Mouse (Mus musculus) liver, postnatal 0 days (tissue): Measurements from ENCODE around the gene Rapgef1. TPM values are rescaled to one million over a fixed set of nuclear protein-coding genes. Genes with fewer than 3 reads are reported as not detected.

Source experiments
- ATAC-seq: fragments of 200-750 bp; cut with Nextera tagmentation; 2 replicates; pipeline ENCODE4 v1.8.0; 2017; ENCODE audit warnings: mild to moderate bottlenecking, moderate library complexity
- DNase-seq: peaks from one replicate; pipeline ENCODE4 v3.0.0-alpha.2; 2016
- H3K27ac ChIP-seq: fragments of 300-500 bp; sonication (generic); 2 replicates; pipeline ENCODE4 v1.5.1; 2014; ENCODE audit warnings: antibody characterized with exemption, moderate library complexity, mild to moderate bottlenecking, low read depth
- H3K27me3 ChIP-seq: fragments of 300-500 bp; sonication (generic); 2 replicates; pipeline ENCODE4 v1.6.1; 2014; ENCODE audit warnings: low read length, control low read depth, mixed read lengths; ENCODE audit not compliant: insufficient read depth
- H3K36me3 ChIP-seq: fragments of 300-500 bp; sonication (generic); replicated peaks from 2 replicates; pipeline ENCODE4 v1.6.1; 2014; ENCODE audit warnings: mild to moderate bottlenecking, control low read depth, low read length, moderate library complexity, mixed read lengths; ENCODE audit not compliant: insufficient read depth
- H3K4me1 ChIP-seq: fragments of 300-500 bp; sonication (generic); 2 replicates; pipeline ENCODE4 v1.6.1; 2014; ENCODE audit warnings: antibody characterized with exemption, mild to moderate bottlenecking, control low read depth; ENCODE audit not compliant: insufficient read depth
- H3K4me2 ChIP-seq: fragments of 300-500 bp; sonication (generic); 2 replicates; pipeline ENCODE4 v1.6.1; 2014; ENCODE audit warnings: low read depth, mild to moderate bottlenecking, low read length, moderate library complexity, mixed read lengths
- H3K4me3 ChIP-seq: fragments of 300-500 bp; sonication (generic); 2 replicates; pipeline ENCODE4 v1.5.1; 2014; ENCODE audit warnings: low read depth, low read length
- H3K9ac ChIP-seq: fragments of 300-500 bp; sonication (generic); replicated peaks from 2 replicates; pipeline ENCODE4 v1.6.1; 2014; ENCODE audit warnings: mild to moderate bottlenecking, moderate library complexity
- H3K9me3 ChIP-seq: fragments of 300-500 bp; sonication (generic); 2 replicates; pipeline ENCODE4 v1.6.1; 2016; ENCODE audit warnings: mild to moderate bottlenecking, control low read depth, low read length, mixed read lengths
- CTCF ChIP-seq: sonication (generic); IDR thresholded peaks from 2 replicates; pipeline ENCODE4 v1.5.1; 2016; ENCODE audit warnings: antibody characterized with exemption, low read depth
- EP300 ChIP-seq: IDR thresholded peaks from 2 replicates; pipeline ENCODE4 v1.6.1; 2016; ENCODE audit warnings: antibody characterized with exemption, low read depth, mild to moderate bottlenecking
- WGBS: fragments of 180-500 bp; shearing (Covaris S2); extraction: QIAGEN DNeasy Blood & Tissue Kit; methylation state at CpG from one replicate; pipeline ENCODE4 v1.1.7; 2014; ENCODE audit not compliant: insufficient replicate concordance; 5-methylcytosine and 5-hydroxymethylcytosine counted together
- polyA plus RNA-seq: library from polyadenylated mRNA; unstranded; fragments of >200 nt; fragmentation: Nextera tagmentation; extraction: Ambion mirVana; gene quantifications from 2 replicates; pipeline ENCODE4 v1.2.1, GENCODE M21; 2015

Gene Rapgef1
- polyA plus RNA-seq, 1 experiment from 2014 or later = 4.8 TPM

GRCm38 (mm10) chr2:29622126-29623005, 2.8 kb downstream of the Rapgef1 start:
- Histone ChIP-seq H3K4me3 (no peak overlapping the region), H3K36me3 (no peaks in the 10 kb centered on the region), H3K27ac (peak overlapping the region; percentile 95), H3K4me2 (peak overlapping the region; percentile 61), H3K27me3 (no peaks in the 10 kb centered on the region), H3K9ac (peak overlapping the region; percentile 40; the same call in 1 of the 2 replicates), H3K9me3 (no peaks in the 10 kb centered on the region), H3K4me1 (peaks cover 59% of the 10 kb centered on the region)
- ATAC-seq (no peak), DNase-seq (no peak)
- WGBS = 67% methylated on average over 10 of the region's 10 CpGs
- no peak for TF ChIP-seq EP300
- no peak for TF ChIP-seq CTCF

GRCm38 (mm10) chr2:29623247-29624090, 3.9 kb downstream of the Rapgef1 start:
- TF ChIP-seq EP300 (peak; percentile 69), CTCF (no peak)
- Histone ChIP-seq H3K27ac (peak overlapping the region; percentile 95), H3K27me3 (no peaks in the 10 kb centered on the region), H3K4me1 (peaks cover 70% of the 10 kb centered on the region), H3K36me3 (no peaks in the 10 kb centered on the region), H3K9me3 (no peaks in the 10 kb centered on the region), H3K4me3 (no peak overlapping the region), H3K4me2 (peak overlapping the region; percentile 61), H3K9ac (peak overlapping the region; percentile 40)
- peak; percentile 82 for ATAC-seq
- WGBS = 41% methylated on average over 9 of the region's 9 CpGs
- peak; percentile 63 for DNase-seq

GRCm38 (mm10) chr2:29624091-29624608, 4.6 kb downstream of the Rapgef1 start:
- peak; percentile 13; the same call in 1 of the 2 replicates for ATAC-seq
- peaks cover 75% of the 10 kb centered on the region for H3K4me1 ChIP-seq
- no peaks in the 10 kb centered on the region for H3K27me3 ChIP-seq
- no peak overlapping the region for H3K4me3 ChIP-seq
- H3K4me2 ChIP-seq = peak overlapping the region; percentile 61
- DNase-seq = peak; percentile 49
- TF ChIP-seq EP300 (peak; percentile 13; the same call in 1 of the 2 replicates), CTCF (no peak)
- peak overlapping the region; percentile 95 for H3K27ac ChIP-seq
- no peaks in the 10 kb centered on the region for H3K9me3 ChIP-seq
- WGBS = 19% methylated on average over 4 of the region's 4 CpGs
- H3K36me3 ChIP-seq = no peaks in the 10 kb centered on the region
- peak overlapping the region; percentile 40 for H3K9ac ChIP-seq

- no peak overlapping the region for H3K4me3 ChIP-seq
- peak overlapping the region; percentile 40 for H3K9ac ChIP-seq
- DNase-seq = peak; percentile 57
- 53% methylated on average over 5 of the region's 5 CpGs for WGBS
- H3K9me3 ChIP-seq = no peaks in the 10 kb centered on the region
- H3K36me3 ChIP-seq = no peaks in the 10 kb centered on the region
- H3K4me2 ChIP-seq = peak overlapping the region; percentile 61
- no peaks in the 10 kb centered on the region for H3K27me3 ChIP-seq
- no peak for ATAC-seq
- TF ChIP-seq EP300 = no peak
- no peak for TF ChIP-seq CTCF
- H3K4me1 ChIP-seq = peaks cover 81% of the 10 kb centered on the region
- H3K27ac ChIP-seq = peak overlapping the region; percentile 95
Measured at GRCm38 (mm10) chr2:29624739-29625138, 5.2 kb downstream of the Rapgef1 start.

- ATAC-seq = no peak
- no peaks in the 10 kb centered on the region for H3K36me3 ChIP-seq
- no peaks in the 10 kb centered on the region for H3K27me3 ChIP-seq
- H3K9ac ChIP-seq = no peak overlapping the region
- H3K27ac ChIP-seq = peak overlapping the region; percentile 95; the same call in 1 of the 2 replicates
- H3K4me2 ChIP-seq = no peak overlapping the region
- peaks cover 82% of the 10 kb centered on the region for H3K4me1 ChIP-seq
- no peaks in the 10 kb centered on the region for H3K9me3 ChIP-seq
- no peak overlapping the region for H3K4me3 ChIP-seq
- no peak for DNase-seq
- 93% methylated on average over 8 of the region's 8 CpGs for WGBS
- no peak for TF ChIP-seq CTCF
- TF ChIP-seq EP300 = no peak
Measured at GRCm38 (mm10) chr2:29625573-29626200, 6.2 kb downstream of the Rapgef1 start.
